ENCODE assay signal across 7 mouse cellular contexts in the genomic region with DNA sequence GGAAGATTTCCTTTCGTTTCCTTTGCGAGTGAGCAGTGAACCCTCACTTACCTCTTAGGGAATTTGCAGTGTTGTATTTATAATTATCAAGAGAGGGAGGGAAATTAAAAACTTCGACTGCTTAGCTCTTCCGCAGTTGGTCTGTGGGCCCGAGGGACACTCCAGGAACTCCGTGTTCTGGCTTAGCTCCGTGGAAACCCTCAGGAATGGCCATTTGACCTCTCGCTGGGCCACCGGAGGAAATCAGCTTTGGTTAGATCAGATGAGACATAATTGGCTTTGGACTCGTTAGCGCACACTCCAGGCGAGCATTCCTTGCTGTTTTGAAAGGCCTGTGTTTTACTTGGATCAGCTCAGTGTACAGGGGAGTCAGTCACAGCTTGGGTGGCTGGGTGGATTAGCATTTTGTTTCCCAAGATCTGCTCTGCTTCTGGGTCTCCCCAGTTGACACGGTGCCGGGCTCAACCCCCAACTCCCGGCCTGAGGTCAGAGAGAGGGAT.
A peak's percentile ranks its signal among the peaks of the same experiment; 100 is the strongest.
DNase-seq lines count a peak whose midpoint lies in the region; ATAC-seq lines count a peak whose summit lies in the region.

No protein-coding gene starts in this region.

- no peak overlapping the region for H3K27ac ChIP-seq in forebrain, embryonic 16.5 days (ENCODE audit: low read length)
- H3K27ac ChIP-seq in hindbrain, embryonic 10.5 days = no peak overlapping the region; the same call in 1 of the 2 replicates
- H3K27ac ChIP-seq in midbrain, embryonic 15.5 days = no peak overlapping the region

- peak overlapping the region; percentile 36; the same call in 1 of the 2 replicates for H3K9ac ChIP-seq in forebrain, embryonic 16.5 days (replicated peaks; ENCODE audit: low read depth, low read length)
- no peak overlapping the region for H3K9ac ChIP-seq in midbrain, embryonic 15.5 days

- no peaks in the 10 kb centered on the region for H3K9me3 ChIP-seq in forebrain, embryonic 16.5 days (ENCODE audit: control insufficient read depth, low read length)
- no peaks in the 10 kb centered on the region for H3K9me3 ChIP-seq in hindbrain, embryonic 10.5 days
- no peaks in the 10 kb centered on the region for H3K9me3 ChIP-seq in midbrain, embryonic 15.5 days

- H3K4me2 ChIP-seq in forebrain, embryonic 16.5 days (ENCODE audit: low read length) = peak overlapping the region; percentile 58
- H3K4me2 ChIP-seq in midbrain, embryonic 15.5 days = peak overlapping the region; percentile 53

- peak; percentile 42 for DNase-seq in 416B (ENCODE audit: low read depth)
- peak; percentile 32 for DNase-seq in NIH3T3 (ENCODE audit: low read depth)
- DNase-seq in hindbrain, embryonic 10.5 days (ENCODE audit: low spot score) = no peak
- DNase-seq in left cerebral cortex, postnatal 4 days = peak; percentile 5

- intact Hi-C loops in left cerebral cortex, postnatal 4 days (cut with DNase I) = loop anchor here (2.0 to 10.0 kb wide), 3 partner anchors 196 to 582 kb away; no protein-coding TSS in a partner anchor

- H3K36me3 ChIP-seq in forebrain, embryonic 16.5 days (ENCODE audit: control insufficient read depth, insufficient read depth) = no peaks in the 10 kb centered on the region
- no peaks in the 10 kb centered on the region for H3K36me3 ChIP-seq in hindbrain, embryonic 10.5 days
- H3K36me3 ChIP-seq in midbrain, embryonic 15.5 days (replicated peaks) = no peaks in the 10 kb centered on the region

- H3K4me3 ChIP-seq in forebrain, embryonic 16.5 days (replicated peaks; ENCODE audit: low read length) = peak overlapping the region; percentile 36
- H3K4me3 ChIP-seq in hindbrain, embryonic 10.5 days = peak overlapping the region; percentile 30; the same call in 1 of the 2 replicates
- peak overlapping the region; percentile 25 for H3K4me3 ChIP-seq in midbrain, embryonic 15.5 days

- ATAC-seq in forebrain, embryonic 16.5 days = peak; percentile 45
- ATAC-seq in midbrain, embryonic 15.5 days (replicated peaks) = peak; percentile 73
- ATAC-seq in granulocyte monocyte progenitor cell, adult 5-6 weeks (replicated peaks; ENCODE audit: poor library complexity, severe bottlenecking) = no peak

- H3K4me1 ChIP-seq in forebrain, embryonic 16.5 days (replicated peaks; ENCODE audit: control insufficient read depth, insufficient read depth, low read length) = peaks cover 8% of the 10 kb centered on the region
- peaks cover 7% of the 10 kb centered on the region for H3K4me1 ChIP-seq in hindbrain, embryonic 10.5 days (replicated peaks)
- peaks cover 7% of the 10 kb centered on the region for H3K4me1 ChIP-seq in midbrain, embryonic 15.5 days

- no peaks in the 10 kb centered on the region for H3K27me3 ChIP-seq in forebrain, embryonic 16.5 days (replicated peaks; ENCODE audit: control insufficient read depth, insufficient read depth, low read length)
- no peaks in the 10 kb centered on the region for H3K27me3 ChIP-seq in hindbrain, embryonic 10.5 days (ENCODE audit: insufficient read depth, poor library complexity, severe bottlenecking)
- peaks cover 9% of the 10 kb centered on the region; the same call in 1 of the 2 replicates for H3K27me3 ChIP-seq in midbrain, embryonic 15.5 days (replicated peaks)

- WGBS in forebrain, embryonic 16.5 days = 6% methylated on average over 15 of the region's 15 CpGs
- WGBS in hindbrain, embryonic 10.5 days = 40% methylated on average over 15 of the region's 15 CpGs
- 14% methylated on average over 15 of the region's 15 CpGs for WGBS in midbrain, embryonic 15.5 days
